Mouse (Mus musculus) layer of hippocampus, adult 8-10 months (tissue): ENCODE results near the gene 1600015I10Rik. TPM values are rescaled to one million over a fixed set of nuclear protein-coding genes. Genes with fewer than 3 reads are reported as not detected.
A peak's percentile ranks its signal among the peaks of the same experiment; 100 is the strongest.
"Not testable (repeated sequence)": the region's sequence is repeated elsewhere in the genome, so short reads cannot be mapped to it uniquely, and the experiment has no call there.

Source experiments
- DNase-seq, 2 experiments: peaks; one replicate each; pipeline ENCODE4 v3.0.0; 2022; ENCODE audit warnings: low spot score in 2 of 2
- total RNA-seq, 4 experiments: library from RNA; stranded (reverse); gene quantifications; 2 replicates each; pipeline ENCODE4 v1.2.4; 2022

1600015I10Rik gene
- total RNA-seq, 4 experiments from 2014 or later = not detected

- DNase-seq = not testable (repeated sequence)
These were observed 37.0 kb downstream of the 1600015I10Rik start for GRCm38 (mm10) chr6:48966696-48967095.

GRCm38 (mm10) chr6:48967868-48968267, 38.2 kb downstream of the 1600015I10Rik start:
- no peak for DNase-seq

GRCm38 (mm10) chr6:48974663-48975062, 45.0 kb downstream of the 1600015I10Rik start, which contains the start of gene Doxl2:
TSS of gene Doxl2 (plus strand) at chr6:48974963.
- DNase-seq = no peak

GRCm38 (mm10) chr6:48979616-48980015, 49.9 kb downstream of the 1600015I10Rik start:
- no peak for DNase-seq

GRCm38 (mm10) chr6:48982305-48982704, 52.6 kb downstream of the 1600015I10Rik start:
- DNase-seq = peak; percentile 11 to 23

Other genes starting within 250 kb of the 1600015I10Rik start
- gene Gimap4, start 245.3 kb upstream of the 1600015I10Rik start, total RNA-seq = under 1 TPM in 2 of 4 experiments, not detected in 2; 0.31 to 0.48 TPM
- gene Gimap6, start 221.7 kb upstream of the 1600015I10Rik start, total RNA-seq = 1 to 10 TPM; 3.7 to 4.5 (median 4.2) TPM
- gene Gm28053, start 211.3 kb upstream of the 1600015I10Rik start, total RNA-seq = 1 to 10 TPM in 2 of 4 experiments, not detected in 2; 1.5 to 3.0 TPM
- gene Gimap7, start 211.3 kb upstream of the 1600015I10Rik start, total RNA-seq = not detected
- 1 to 10 TPM in 3 of 4 experiments, under 1 TPM in 1; 0.85 to 2.5 (median 1.6) TPM for gene Gimap1, start 190.8 kb upstream of the 1600015I10Rik start, total RNA-seq
- gene Gimap5, start 183.7 kb upstream of the 1600015I10Rik start, total RNA-seq = 1 to 10 TPM in 1 of 4 experiments, under 1 TPM in 3; 0.47 to 1.7 (median 0.74) TPM
- gene Gimap3, start 159.0 kb upstream of the 1600015I10Rik start, total RNA-seq = not detected
- 100 to 1,000 TPM in 1 of 4 experiments, 10 to 100 TPM in 3; 24.6 to 105 (median 49.3) TPM for gene Tmem176a, start 89.0 kb upstream of the 1600015I10Rik start, total RNA-seq
- 100 to 1,000 TPM in 2 of 4 experiments, 10 to 100 TPM in 2; 55.0 to 137 (median 83.8) TPM for gene Tmem176b, start 88.4 kb upstream of the 1600015I10Rik start, total RNA-seq
- gene Aoc1, start 57.0 kb upstream of the 1600015I10Rik start, total RNA-seq = not detected
- not detected for gene Doxl2, start 45.1 kb downstream of the 1600015I10Rik start, total RNA-seq
- not detected for gene Svs1, start 57.0 kb downstream of the 1600015I10Rik start, total RNA-seq
- gene Gpnmb, start 106.7 kb downstream of the 1600015I10Rik start, total RNA-seq = 10 to 100 TPM in 2 of 4 experiments, 1 to 10 TPM in 2; 3.5 to 67.0 (median 21.0) TPM
- gene Malsu1, start 143.9 kb downstream of the 1600015I10Rik start, total RNA-seq = 10 to 100 TPM; 24.3 to 30.0 (median 27.4) TPM